In the genomic region with DNA sequence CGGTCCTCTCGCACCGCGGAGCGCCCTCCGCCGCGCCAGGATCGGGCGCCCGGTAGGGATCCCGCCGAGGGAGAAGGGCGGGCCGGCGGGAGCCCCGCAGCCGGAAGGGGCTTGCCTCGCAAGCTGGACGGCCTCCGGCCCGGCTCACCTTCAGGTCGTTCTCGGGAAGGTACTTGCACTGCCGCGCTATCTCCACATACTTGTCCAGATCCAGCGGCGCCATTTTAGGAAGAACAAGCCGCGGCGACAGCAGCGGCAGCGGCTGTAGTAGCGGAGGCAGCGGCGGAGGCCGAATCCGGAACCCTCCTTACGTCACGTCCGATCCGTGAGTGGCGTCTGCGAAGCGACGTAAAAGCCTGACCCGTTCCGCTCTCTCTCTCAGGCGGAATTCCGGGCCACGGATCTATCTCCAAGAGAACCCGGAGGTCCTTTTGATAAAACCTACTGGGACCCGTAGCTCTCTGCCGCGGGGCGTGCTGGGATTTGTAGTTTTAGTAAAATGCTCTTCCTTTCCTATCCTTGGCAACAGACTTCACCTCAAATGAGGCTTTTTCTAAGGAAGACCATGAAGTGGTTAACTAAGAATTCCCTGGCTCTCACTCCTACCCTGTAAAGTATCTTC, we compare ENCODE assay signal across 8 mouse cellular contexts. TPM values are rescaled to one million over a fixed set of nuclear protein-coding genes. Genes with fewer than 3 reads are reported as not detected.
DNase-seq lines count a peak whose midpoint lies in the region; ATAC-seq lines count a peak whose summit lies in the region.

A gene (minus strand): TSS at position 433 of the 622 bp plus-strand sequence.

- H3K27ac ChIP-seq in hindbrain, embryonic 15.5 days (replicated peaks) = peak within 1 kb of the TSS; percentile 96

- DNase-seq in T-cell, adult 2 months (ENCODE audit: low spot score) = peak; percentile 91
- DNase-seq in cerebellum, postnatal 36 days = peak; percentile 95 to 97
- peak; percentile 95 to 98 for DNase-seq in frontal cortex, postnatal 36 days (ENCODE audit: low spot score in 2 of 2)
- DNase-seq in left cerebral cortex, adult 11 months (ENCODE audit: low spot score) = peak; percentile 93
- DNase-seq in lung, postnatal 4 days = peak; percentile 92 to 95
- DNase-seq in retina, postnatal 7 days (ENCODE audit: low read depth, low spot score) = peak; percentile 92
- peak; percentile 67 for DNase-seq in urinary bladder, adult 2 months (ENCODE audit: low spot score)

- H3K9ac ChIP-seq in hindbrain, embryonic 15.5 days = peak within 1 kb of the TSS; percentile 84

- no peaks in the 10 kb centered on the region for H3K36me3 ChIP-seq in hindbrain, embryonic 15.5 days

- no peaks in the 10 kb centered on the region for H3K27me3 ChIP-seq in hindbrain, embryonic 15.5 days

- H3K4me3 ChIP-seq in hindbrain, embryonic 15.5 days = peak within 1 kb of the TSS; percentile 80

- ATAC-seq in hindbrain, embryonic 15.5 days (ENCODE audit: low FRiP score, low read depth) = peak; percentile 98

- peak within 1 kb of the TSS; percentile 65 for H3K4me2 ChIP-seq in hindbrain, embryonic 15.5 days

- 0% methylated on average over 56 of the region's 56 CpGs for WGBS in hindbrain, embryonic 15.5 days

- peaks cover 29% of the 10 kb centered on the region for H3K4me1 ChIP-seq in hindbrain, embryonic 15.5 days (replicated peaks)

- H3K9me3 ChIP-seq in hindbrain, embryonic 15.5 days = no peaks in the 10 kb centered on the region

RNA-seq across cellular contexts. Expression of the gene that starts here (rescaled TPM):
- polyA plus RNA-seq in hindbrain, embryonic 15.5 days (2015; fragmentation: Nextera tagmentation; extraction: Ambion mirVana) = 68.5 and 70.5 TPM in 2 replicates
- polyA plus RNA-seq in urinary bladder, adult 2 months (2012; rRNA removed) = 48.7 and 51.5 TPM in 2 replicates

Comparison
In these comparisons a context has a peak if more than half of its experiments do, and no peak if none do; other contexts are left out.
1. Peak in every context shown above with its lines: DNase-seq, ATAC-seq, H3K4me3 ChIP-seq and H3K27ac ChIP-seq.